Mouse (Mus musculus) heart, adult 2 months (tissue): ENCODE results near the gene Srgap3.

Experiments used
- CTCF ChIP-seq: fragments of 200-600 bp; IDR thresholded peaks from 2 replicates; pipeline ENCODE4 v1.8.1; 2022; ENCODE audit warnings: antibody characterized with exemption, mild to moderate bottlenecking, moderate library complexity
- POLR2A ChIP-seq: fragments of 200-500 bp; IDR thresholded peaks from 2 replicates; pipeline ENCODE4 v1.6.1; 2011; ENCODE audit warnings: mild to moderate bottlenecking, low read depth, low read length, control low read depth; ENCODE audit not compliant: insufficient read depth

DNA sequence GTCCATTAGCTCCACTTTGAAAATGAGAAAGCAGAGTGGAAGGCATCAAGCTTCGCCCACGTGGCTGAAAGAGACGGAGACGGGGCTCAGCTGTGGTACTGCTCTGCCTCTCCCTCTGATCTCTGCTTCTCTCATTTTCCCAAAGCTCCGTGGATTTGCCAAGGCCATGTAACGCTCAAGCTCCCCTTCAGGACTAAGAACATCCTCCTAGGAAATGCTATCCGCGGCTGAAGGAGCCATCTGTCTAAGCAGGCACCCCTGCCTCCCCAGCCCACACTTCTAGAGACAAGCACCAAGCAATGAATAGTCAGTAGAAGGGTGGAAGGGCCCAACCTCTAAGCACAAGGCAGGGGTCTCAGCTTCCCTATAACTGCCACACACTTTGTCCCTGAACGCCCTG, 138.3 kb downstream of the Srgap3 start:
- TF ChIP-seq CTCF: no peak
- no peak for TF ChIP-seq POLR2A
